Comparison of ENCODE assay signal across 17 mouse cellular contexts in genomic region chr11:21726329-21726728, GRCm38 (mm10).
"Had no signal": no experiment of that assay in that cellular context is flagged by ENCODE, and none has a peak within 500 bp of the region (broad histone marks: within the 10 kb centered on the region; RNA-seq: fewer than 3 reads in every experiment).

No protein-coding gene starts in this region.

- H3K27me3 ChIP-seq: limb, embryonic 13.5 days; liver, embryonic 12.5 days; liver, embryonic 15.5 days; lung, embryonic 15.5 days; megakaryocyte, embryonic 14.5 days; midbrain, embryonic 13.5 days had no signal

- H3K4me1 ChIP-seq: limb, embryonic 10.5 days; limb, embryonic 13.5 days; liver, embryonic 12.5 days; liver, embryonic 15.5 days; lung, embryonic 15.5 days; megakaryocyte, embryonic 14.5 days; midbrain, embryonic 13.5 days had no signal

- H3K9me3 ChIP-seq: limb, embryonic 10.5 days; limb, embryonic 13.5 days; liver, embryonic 12.5 days; liver, embryonic 15.5 days; lung, embryonic 15.5 days; megakaryocyte, embryonic 14.5 days; midbrain, embryonic 10.5 days; midbrain, embryonic 13.5 days had no signal

- H3K9ac ChIP-seq: limb, embryonic 13.5 days; liver, embryonic 12.5 days; liver, embryonic 15.5 days; lung, embryonic 15.5 days; midbrain, embryonic 13.5 days had no signal

- H3K4me3 ChIP-seq: limb, embryonic 10.5 days; limb, embryonic 13.5 days; liver, embryonic 12.5 days; liver, embryonic 15.5 days; lung, embryonic 15.5 days; megakaryocyte, embryonic 14.5 days; midbrain, embryonic 10.5 days; midbrain, embryonic 13.5 days had no signal

- H3K4me2 ChIP-seq: limb, embryonic 13.5 days; liver, embryonic 12.5 days; liver, embryonic 15.5 days; lung, embryonic 15.5 days; midbrain, embryonic 13.5 days had no signal

- H3K27ac ChIP-seq: limb, embryonic 10.5 days; limb, embryonic 13.5 days; liver, embryonic 12.5 days; liver, embryonic 15.5 days; lung, embryonic 15.5 days; midbrain, embryonic 10.5 days; midbrain, embryonic 13.5 days had no signal

- ATAC-seq: liver, embryonic 12.5 days; midbrain, embryonic 13.5 days; midbrain, embryonic 16.5 days had no signal

- H3K36me3 ChIP-seq: limb, embryonic 10.5 days; limb, embryonic 13.5 days; liver, embryonic 12.5 days; liver, embryonic 15.5 days; lung, embryonic 15.5 days; midbrain, embryonic 10.5 days; midbrain, embryonic 13.5 days had no signal

- DNase-seq: kidney, adult 9 months; kidney, postnatal 14 days; kidney, postnatal 4 days; liver; lung, adult 18-20 months; lung, postnatal 10 days; lung, postnatal 36 days; thymus, postnatal 25 days had no signal
